Mouse (Mus musculus) stomach, postnatal 0 days (tissue): Measurements from ENCODE around the gene Sync. TPM values are rescaled to one million over a fixed set of nuclear protein-coding genes. Genes with fewer than 3 reads are reported as not detected.

ENCODE experiments used
- ATAC-seq: fragments of 200-750 bp; cut with Nextera tagmentation; 2 replicates; pipeline ENCODE4 v1.8.0; 2017; ENCODE audit not compliant: low FRiP score, low TSS enrichment
- DNase-seq: peaks from one replicate; pipeline ENCODE4 v3.0.0-alpha.2; 2016; ENCODE audit warnings: low spot score
- H3K27ac ChIP-seq: fragments of 300-500 bp; sonication (generic); replicated peaks from 2 replicates; pipeline ENCODE4 v1.5.1; 2014; ENCODE audit warnings: mild to moderate bottlenecking, control low read depth
- H3K27me3 ChIP-seq: fragments of 300-500 bp; sonication (generic); 2 replicates; pipeline ENCODE4 v1.6.1; 2014; ENCODE audit warnings: low read length; ENCODE audit not compliant: control insufficient read depth, insufficient read depth
- H3K36me3 ChIP-seq: fragments of 300-500 bp; sonication (generic); 2 replicates; pipeline ENCODE4 v1.6.1; 2014; ENCODE audit warnings: low read length, mixed read lengths; ENCODE audit not compliant: control insufficient read depth, insufficient read depth
- H3K4me1 ChIP-seq: fragments of 300-500 bp; sonication (generic); replicated peaks from 2 replicates; pipeline ENCODE4 v1.6.1; 2014; ENCODE audit warnings: antibody characterized with exemption; ENCODE audit not compliant: control insufficient read depth, insufficient read depth
- H3K4me2 ChIP-seq: fragments of 300-500 bp; sonication (generic); replicated peaks from 2 replicates; pipeline ENCODE4 v1.6.1; 2014; ENCODE audit warnings: low read depth, mild to moderate bottlenecking, control low read depth, moderate library complexity
- H3K4me3 ChIP-seq: fragments of 300-500 bp; sonication (generic); 2 replicates; pipeline ENCODE4 v1.5.1; 2014; ENCODE audit warnings: low read depth, low read length, control low read depth
- H3K9ac ChIP-seq: fragments of 300-500 bp; sonication (generic); 2 replicates; pipeline ENCODE4 v1.6.1; 2014; ENCODE audit warnings: mild to moderate bottlenecking, low read length, control low read depth, mixed read lengths
- H3K9me3 ChIP-seq: fragments of 300-500 bp; sonication (generic); 2 replicates; pipeline ENCODE4 v1.6.1; 2016; ENCODE audit warnings: low read length; ENCODE audit not compliant: control insufficient read depth
- CTCF ChIP-seq: IDR thresholded peaks from 2 replicates; pipeline ENCODE4 v1.5.1; 2016; ENCODE audit warnings: antibody characterized with exemption, low read depth, mild to moderate bottlenecking, moderate library complexity
- EP300 ChIP-seq: optimal IDR thresholded peaks from 2 replicates; pipeline ENCODE3; 2016; ENCODE audit warnings: antibody characterized with exemption
- WGBS: fragments of 180-500 bp; shearing (Covaris S2); extraction: QIAGEN DNeasy Blood & Tissue Kit; methylation state at CpG from one replicate; pipeline ENCODE4 v1.1.7; 2014; 5-methylcytosine and 5-hydroxymethylcytosine counted together
- polyA plus RNA-seq: library from polyadenylated mRNA; unstranded; fragments of >200 nt; fragmentation: Nextera tagmentation; extraction: Ambion mirVana; gene quantifications from 2 replicates; pipeline ENCODE4 v1.2.1, GENCODE M21; 2015

The Sync gene
- polyA plus RNA-seq, 1 experiment from 2014 or later: 3.2 TPM

DNA sequence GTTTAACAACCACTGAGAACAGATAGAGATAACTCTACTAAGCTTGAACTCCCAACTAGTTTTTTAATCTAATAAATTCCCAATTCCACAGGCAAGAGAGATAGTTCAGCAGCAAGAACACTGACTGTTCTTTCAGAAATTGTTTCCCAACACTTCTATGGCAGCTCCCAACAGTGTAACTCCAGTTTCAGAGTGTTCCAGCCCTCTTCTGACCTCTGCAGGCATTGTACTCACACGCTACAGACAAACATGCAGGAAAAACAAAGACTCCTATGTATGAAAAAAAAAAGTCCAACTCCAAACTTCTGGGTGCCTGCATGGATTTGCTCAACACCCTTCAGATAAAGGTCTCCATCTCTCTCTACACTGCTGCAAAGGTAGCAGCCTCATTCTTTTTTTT, 45.4 kb downstream of the Sync start:
- no peak for DNase-seq
- H3K4me1 ChIP-seq: 0 out of 2 replicates have a peak, but pooled peaks cover 2% of the 10 kb centered on the region
- 13% methylated on average over 1 of the region's 1 CpGs for WGBS
- no peak overlapping the region for H3K9ac ChIP-seq
- H3K4me3 ChIP-seq: no peak overlapping the region
- no peak overlapping the region for H3K27ac ChIP-seq
- 0 out of 2 replicates have a peak, but pooled peaks cover 3% of the 10 kb centered on the region for H3K36me3 ChIP-seq
- TF ChIP-seq EP300 (no peak), CTCF (peak; percentile 14; the same call in 1 of the 2 replicates)
- no peak overlapping the region for H3K4me2 ChIP-seq
- no peaks in the 10 kb centered on the region for H3K9me3 ChIP-seq
- no peaks in the 10 kb centered on the region for H3K27me3 ChIP-seq
- ATAC-seq: no peak

DNA sequence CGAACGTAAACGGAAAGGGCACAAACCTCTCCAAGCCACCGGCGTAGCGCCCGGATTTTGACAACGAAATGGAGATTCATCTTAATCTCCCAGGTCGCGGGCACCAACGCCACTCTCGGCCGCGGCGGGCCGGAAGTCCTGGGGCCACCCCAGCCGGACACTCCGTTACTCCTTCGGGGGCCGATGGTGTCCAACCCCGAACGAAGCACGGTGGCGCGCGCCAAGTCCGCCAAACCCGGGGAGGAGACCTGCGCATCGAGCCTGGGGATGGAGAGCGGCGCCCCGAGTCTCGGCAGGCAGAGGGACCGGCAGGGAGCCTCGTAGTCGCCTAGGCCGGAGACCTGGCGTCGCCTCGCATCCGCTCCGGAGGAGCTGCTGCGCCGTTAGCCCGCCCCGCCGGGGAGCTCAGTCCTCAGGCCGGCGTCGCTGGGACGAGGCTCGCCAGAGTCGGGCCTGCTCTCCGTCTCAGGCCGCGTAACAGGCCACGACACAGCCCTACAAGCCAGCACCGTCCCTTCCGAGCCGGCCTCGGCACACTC, 47.3 kb downstream of the Sync start:
- ATAC-seq: peak; percentile 75
- WGBS: under 1% methylated on average over 57 of the region's 62 CpGs
- TF ChIP-seq EP300 (no peak), CTCF (peak; percentile 8; the same call in 1 of the 2 replicates)
- peak overlapping the region; percentile 72 for H3K4me2 ChIP-seq
- no peak for DNase-seq
- no peaks in the 10 kb centered on the region for H3K27me3 ChIP-seq
- H3K4me1 ChIP-seq: 0 out of 2 replicates have a peak, but pooled peaks cover 2% of the 10 kb centered on the region
- H3K36me3 ChIP-seq: 0 out of 2 replicates have a peak, but pooled peaks cover 3% of the 10 kb centered on the region
- peak overlapping the region; percentile 93 for H3K9ac ChIP-seq
- H3K4me3 ChIP-seq: peak overlapping the region; percentile 86
- H3K9me3 ChIP-seq: no peaks in the 10 kb centered on the region
- peak overlapping the region; percentile 97 for H3K27ac ChIP-seq

- under 1% methylated on average over 62 of the region's 73 CpGs for WGBS
- no peaks in the 10 kb centered on the region for H3K27me3 ChIP-seq
- H3K9ac ChIP-seq: peak within 1 kb of the TSS; percentile 93
- TF ChIP-seq CTCF (no peak; the same call in 1 of the 2 replicates), EP300 (peak; percentile 92)
- peak; percentile 100 for DNase-seq
- peak within 1 kb of the TSS; percentile 80 for H3K4me2 ChIP-seq
- H3K27ac ChIP-seq: peak within 1 kb of the TSS; percentile 97
- peak; percentile 97 for ATAC-seq
- H3K4me3 ChIP-seq: peak within 1 kb of the TSS; percentile 86
- H3K9me3 ChIP-seq: no peaks in the 10 kb centered on the region
- 0 out of 2 replicates have a peak, but pooled peaks cover 2% of the 10 kb centered on the region for H3K4me1 ChIP-seq
- 0 out of 2 replicates have a peak, but pooled peaks cover 3% of the 10 kb centered on the region for H3K36me3 ChIP-seq
Measured at GRCm38 (mm10) chr4:129335216-129336074, 48.0 kb downstream of the Sync start, which contains the start of the genes Rbbp4 and Zbtb8os. Rbbp4 (minus strand) TSS chr4:129335370. Zbtb8os (plus strand) TSS chr4:129335695.

DNA sequence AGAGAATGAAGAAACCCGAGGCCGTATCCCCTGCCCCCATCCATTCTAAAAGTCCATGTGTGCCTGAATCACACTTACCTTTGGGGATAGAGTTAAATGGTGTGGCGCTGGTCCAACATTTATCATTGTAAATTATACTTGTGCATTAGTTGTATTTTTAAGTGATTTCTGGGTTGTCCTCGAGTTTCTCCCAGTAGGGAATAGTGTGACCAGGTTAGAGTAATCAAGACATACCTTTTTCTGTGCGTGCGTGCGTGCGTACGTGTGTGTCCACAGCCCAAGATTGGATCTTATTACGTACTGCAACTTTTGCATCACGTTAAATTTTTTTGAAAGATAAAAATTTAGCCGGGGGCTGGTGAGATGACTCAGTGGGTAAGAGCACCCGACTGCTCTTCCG, 48.9 kb downstream of the Sync start:
- TF ChIP-seq EP300 (no peak), CTCF (no peak)
- ATAC-seq: no peak
- no peaks in the 10 kb centered on the region for H3K27me3 ChIP-seq
- peak overlapping the region; percentile 80 for H3K4me2 ChIP-seq
- peak overlapping the region; percentile 64 for H3K9ac ChIP-seq
- no peaks in the 10 kb centered on the region for H3K9me3 ChIP-seq
- H3K36me3 ChIP-seq: 0 out of 2 replicates have a peak, but pooled peaks cover 3% of the 10 kb centered on the region
- no peak for DNase-seq
- WGBS: 37% methylated on average over 14 of the region's 14 CpGs
- H3K4me3 ChIP-seq: peak overlapping the region; percentile 86
- peak overlapping the region; percentile 96 for H3K27ac ChIP-seq
- 0 out of 2 replicates have a peak, but pooled peaks cover 2% of the 10 kb centered on the region for H3K4me1 ChIP-seq

- Histone ChIP-seq H3K4me1 (no peaks in the 10 kb centered on the region), H3K9ac (no peak overlapping the region), H3K4me3 (no peak overlapping the region), H3K4me2 (no peak overlapping the region), H3K36me3 (peaks cover 4% of the 10 kb centered on the region; the same call in 1 of the 2 replicates), H3K9me3 (no peaks in the 10 kb centered on the region), H3K27ac (no peak overlapping the region), H3K27me3 (no peaks in the 10 kb centered on the region)
- WGBS: 88% methylated on average over 3 of the region's 3 CpGs
- ATAC-seq (no peak), DNase-seq (no peak)
- no peak for TF ChIP-seq CTCF
- TF ChIP-seq EP300: no peak
Measured at GRCm38 (mm10) chr4:129339743-129340142, 52.3 kb downstream of the Sync start.

- 92% methylated on average over 1 of the region's 1 CpGs for WGBS
- no peak for ATAC-seq
- Histone ChIP-seq H3K4me3 (no peak overlapping the region), H3K4me1 (no peaks in the 10 kb centered on the region), H3K9ac (no peak overlapping the region), H3K27me3 (no peaks in the 10 kb centered on the region), H3K4me2 (no peak overlapping the region), H3K36me3 (peaks cover 11% of the 10 kb centered on the region; the same call in 1 of the 2 replicates), H3K27ac (no peak overlapping the region), H3K9me3 (no peaks in the 10 kb centered on the region)
- no peak for DNase-seq
- TF ChIP-seq EP300: no peak
- peak; percentile 47 for TF ChIP-seq CTCF
Measured at GRCm38 (mm10) chr4:129341888-129342287, 54.5 kb downstream of the Sync start.
